Mouse (Mus musculus): ENCODE data around the gene Pga5. TPM values are rescaled to one million over a fixed set of nuclear protein-coding genes. Genes with fewer than 3 reads are reported as not detected.

The Pga5 gene
- total and polyA plus RNA-seq, 3 experiments, result 0.08 TPM; not detected in 2

GRCm38 (mm10) chr19:10685081-10685480 lies 7.2 kb upstream of the Pga5 start:
- peaks cover 8% of the 10 kb centered on the region for H3K27me3 ChIP-seq (replicated peaks)
- no peaks in the 10 kb centered on the region for H3K9me3 ChIP-seq (replicated peaks; ENCODE audit: low read length)
- dilution Hi-C loops (cut with MboI; ENCODE audit: extremely low pct_ligation_motif_present, extremely low pct_unique_long_range_greater_than_20kb, low sequenced_read_pairs), result no loop called here
- in situ Hi-C loops (cut with MboI; ENCODE audit: low pct_ligation_motif_present, low pct_unique_long_range_greater_than_20kb, low sequenced_read_pairs), result no loop called here
- H3K27ac ChIP-seq (ENCODE audit: insufficient read depth, low read depth), result no peak overlapping the region
- H3K36me3 ChIP-seq (replicated peaks in 1 of 2; ENCODE audit: control insufficient read depth in 1 of 2, insufficient read depth in 1 of 2, low read length in 1 of 2), result no peaks in the 10 kb centered on the region
- peaks cover 9 to 11% of the 10 kb centered on the region in 2 experiments; a peak in 3 of 4 replicates for H3K4me1 ChIP-seq (ENCODE audit: control insufficient read depth in 1 of 2, insufficient read depth in 2 of 2)
- H3K4me2 ChIP-seq (ENCODE audit: insufficient read depth, low read depth, poor library complexity, severe bottlenecking), result no peak overlapping the region
- no peak overlapping the region for H3K9ac ChIP-seq (ENCODE audit: insufficient read depth, low read depth)
- no peak for DNase-seq (ENCODE audit: extremely low read depth)
- TF ChIP-seq RAD21 (IDR thresholded peaks at IDR 0.05; ENCODE audit: low read depth, low read length), result no peak
- TF ChIP-seq ETS1 (conservative IDR thresholded peaks at IDR 0.05; ENCODE audit: low read depth, low read length), result no peak
- no peak for TF ChIP-seq USF2 (conservative IDR thresholded peaks at IDR 0.05; ENCODE audit: low read depth, low read length)
- TF ChIP-seq TCF12 (IDR thresholded peaks at IDR 0.05; ENCODE audit: low read depth, low read length), result no peak
- TF ChIP-seq RCOR1 (conservative IDR thresholded peaks at IDR 0.05; ENCODE audit: low read depth, low read length), result no peak
- TF ChIP-seq SIN3A (IDR thresholded peaks at IDR 0.05; ENCODE audit: low read length), result no peak
- no peak for TF ChIP-seq TBP (conservative IDR thresholded peaks at IDR 0.05; ENCODE audit: low read depth, low read length)
- TF ChIP-seq CHD1 (IDR thresholded peaks at IDR 0.05; ENCODE audit: low read depth, low read length), result no peak
- TF ChIP-seq MAX (IDR thresholded peaks at IDR 0.05; ENCODE audit: low read length), result no peak
- TF ChIP-seq ZKSCAN1 (IDR thresholded peaks at IDR 0.05; ENCODE audit: borderline replicate concordance, low read depth, low read length), result no peak
- no peak for TF ChIP-seq JUND (conservative IDR thresholded peaks at IDR 0.05; ENCODE audit: low read depth, low read length)
- no peak for TF ChIP-seq SMC3 (IDR thresholded peaks at IDR 0.05; ENCODE audit: low read depth, low read length)
- no peak overlapping the region for H3K4me3 ChIP-seq (replicated peaks in 1 of 3; ENCODE audit: low read depth in 2 of 3, low read length in 2 of 3, poor library complexity in 1 of 3)
- H3K79me2 ChIP-seq (replicated peaks; ENCODE audit: control insufficient read depth, extremely low read depth, insufficient read depth, poor library complexity, severe bottlenecking), result peaks cover 9% of the 10 kb centered on the region

- Histone ChIP-seq H3K9me3 (replicated peaks; ENCODE audit: low read length) (no peaks in the 10 kb centered on the region), H3K9ac (ENCODE audit: insufficient read depth, low read depth) (no peak overlapping the region), H3K4me1 (ENCODE audit: control insufficient read depth in 1 of 2, insufficient read depth in 2 of 2) (peaks cover 0 to 3% of the 10 kb centered on the region in 2 experiments; a peak in 1 of 4 replicates), H3K79me2 (replicated peaks; ENCODE audit: control insufficient read depth, extremely low read depth, insufficient read depth, poor library complexity, severe bottlenecking) (no peaks in the 10 kb centered on the region), H3K27me3 (replicated peaks) (peaks cover 8% of the 10 kb centered on the region), H3K36me3 (replicated peaks in 1 of 2; ENCODE audit: control insufficient read depth in 1 of 2, insufficient read depth in 1 of 2, low read length in 1 of 2) (no peaks in the 10 kb centered on the region), H3K4me3 (replicated peaks in 1 of 3; ENCODE audit: low read depth in 2 of 3, low read length in 2 of 3, poor library complexity in 1 of 3) (no peak overlapping the region), H3K4me2 (ENCODE audit: insufficient read depth, low read depth, poor library complexity, severe bottlenecking) (no peak overlapping the region), H3K27ac (ENCODE audit: insufficient read depth, low read depth) (no peak overlapping the region)
- dilution Hi-C loops (cut with MboI; ENCODE audit: extremely low pct_ligation_motif_present, extremely low pct_unique_long_range_greater_than_20kb, low sequenced_read_pairs) (no loop called here), in situ Hi-C loops (cut with MboI; ENCODE audit: low pct_ligation_motif_present, low pct_unique_long_range_greater_than_20kb, low sequenced_read_pairs) (no loop called here)
- DNase-seq (ENCODE audit: extremely low read depth), result no peak
- TF ChIP-seq ETS1 (conservative IDR thresholded peaks at IDR 0.05; ENCODE audit: low read depth, low read length), result no peak
- TF ChIP-seq MAZ (IDR thresholded peaks at IDR 0.05; ENCODE audit: low read depth, low read length), result no peak
- TF ChIP-seq CTCF (conservative IDR thresholded peaks at IDR 0.05 in 1 of 2, IDR thresholded peaks at IDR 0.05 in 1 of 2; ENCODE audit: low read depth in 2 of 2, low read length in 2 of 2), result peak in 1 of 2 experiments; percentile 36; a peak in 2 of 4 replicates
Measured at GRCm38 (mm10) chr19:10681571-10681970, 3.7 kb upstream of the Pga5 start.

DNA sequence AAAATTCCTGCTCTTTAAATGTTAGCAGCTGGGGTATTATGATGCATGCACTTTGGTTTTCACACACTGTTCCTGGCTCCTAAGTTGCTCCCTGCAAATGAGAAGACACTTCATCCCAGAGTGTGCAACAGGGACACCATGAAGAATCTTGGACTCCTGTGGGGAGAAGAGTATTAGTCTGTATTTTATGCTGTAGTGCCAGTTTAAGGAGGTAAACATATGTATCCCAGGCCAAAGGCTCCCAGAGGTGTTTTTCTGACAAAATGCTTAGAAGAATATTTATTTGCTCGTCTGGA lies 849 bp upstream of the Pga5 start:
- DNase-seq (ENCODE audit: extremely low read depth), result no peak
- no peaks in the 10 kb centered on the region for H3K4me1 ChIP-seq (ENCODE audit: control insufficient read depth in 1 of 2, insufficient read depth in 2 of 2)
- no peak for TF ChIP-seq UBTF (IDR thresholded peaks at IDR 0.05; ENCODE audit: low read depth, low read length)
- no peak for TF ChIP-seq POLR2AphosphoS2 (IDR thresholded peaks at IDR 0.05; ENCODE audit: low read depth, low read length)
- no peak for TF ChIP-seq ZKSCAN1 (IDR thresholded peaks at IDR 0.05; ENCODE audit: borderline replicate concordance, low read depth, low read length)
- TF ChIP-seq USF1 (IDR thresholded peaks at IDR 0.05; ENCODE audit: low read depth, low read length), result no peak

More for the DNA sequence above, 849 bp upstream of the Pga5 start:
- Histone ChIP-seq H3K27ac (ENCODE audit: insufficient read depth, low read depth) (no peak overlapping the region), H3K4me3 (replicated peaks in 1 of 3; ENCODE audit: low read depth in 2 of 3, low read length in 2 of 3, poor library complexity in 1 of 3) (no peak overlapping the region), H3K36me3 (replicated peaks in 1 of 2; ENCODE audit: control insufficient read depth in 1 of 2, insufficient read depth in 1 of 2, low read length in 1 of 2) (no peaks in the 10 kb centered on the region), H3K79me2 (replicated peaks; ENCODE audit: control insufficient read depth, extremely low read depth, insufficient read depth, poor library complexity, severe bottlenecking) (no peaks in the 10 kb centered on the region), H3K4me2 (ENCODE audit: insufficient read depth, low read depth, poor library complexity, severe bottlenecking) (no peak overlapping the region), H3K9me3 (replicated peaks; ENCODE audit: low read length) (no peaks in the 10 kb centered on the region), H3K27me3 (replicated peaks) (peaks cover 1% of the 10 kb centered on the region), H3K9ac (ENCODE audit: insufficient read depth, low read depth) (no peak overlapping the region)
- in situ Hi-C loops (cut with MboI; ENCODE audit: low pct_ligation_motif_present, low pct_unique_long_range_greater_than_20kb, low sequenced_read_pairs), result loop anchor here (10.0 kb wide), 1 partner anchor 286 kb away; no protein-coding TSS in a partner anchor
- dilution Hi-C loops (cut with MboI; ENCODE audit: extremely low pct_ligation_motif_present, extremely low pct_unique_long_range_greater_than_20kb, low sequenced_read_pairs), result no loop called here

Data from CH12.LX (cell line).